Mouse (Mus musculus) skeletal muscle tissue, postnatal 0 days (tissue): ENCODE results near the gene Trappc1. TPM values are rescaled to one million over a fixed set of nuclear protein-coding genes. Genes with fewer than 3 reads are reported as not detected.

ENCODE experiments used
- polyA plus RNA-seq: library from polyadenylated mRNA; unstranded; fragments of >200 nt; fragmentation: Nextera tagmentation; extraction: Ambion mirVana; gene quantifications from 2 replicates; pipeline ENCODE4 v1.2.1, GENCODE M21; 2015

Gene Trappc1
- 88.7 and 98.0 TPM in 2 replicates for polyA plus RNA-seq

DNA sequence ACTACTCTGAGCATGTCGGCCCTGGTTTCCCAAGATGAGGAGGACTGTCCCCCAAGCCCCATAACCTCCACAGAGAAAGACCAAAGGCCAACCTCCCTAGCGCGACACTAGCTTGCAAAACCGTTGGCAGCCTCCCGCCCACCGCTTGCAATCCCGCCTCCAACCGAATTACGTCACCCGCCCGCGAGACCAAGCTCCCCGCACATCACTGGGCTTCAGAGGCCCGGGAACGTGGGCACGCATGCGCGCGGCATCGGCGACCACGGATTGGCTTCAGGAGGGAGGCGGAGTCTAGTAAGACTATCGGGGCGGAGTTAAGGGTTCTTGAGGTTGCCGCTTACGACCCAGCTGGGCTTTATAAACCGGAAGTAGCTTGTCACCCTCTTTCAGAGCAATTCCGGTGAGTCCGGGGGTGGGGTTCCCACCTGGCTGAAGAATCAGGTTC lies at the start of gene Trappc1, which contains the start of gene Cntrob:
Gene Trappc1 (plus strand): TSS at position 314 of the 445 bp plus-strand sequence.
Gene Cntrob (minus strand): TSS at position 109 of the 445 bp plus-strand sequence.

DNA sequence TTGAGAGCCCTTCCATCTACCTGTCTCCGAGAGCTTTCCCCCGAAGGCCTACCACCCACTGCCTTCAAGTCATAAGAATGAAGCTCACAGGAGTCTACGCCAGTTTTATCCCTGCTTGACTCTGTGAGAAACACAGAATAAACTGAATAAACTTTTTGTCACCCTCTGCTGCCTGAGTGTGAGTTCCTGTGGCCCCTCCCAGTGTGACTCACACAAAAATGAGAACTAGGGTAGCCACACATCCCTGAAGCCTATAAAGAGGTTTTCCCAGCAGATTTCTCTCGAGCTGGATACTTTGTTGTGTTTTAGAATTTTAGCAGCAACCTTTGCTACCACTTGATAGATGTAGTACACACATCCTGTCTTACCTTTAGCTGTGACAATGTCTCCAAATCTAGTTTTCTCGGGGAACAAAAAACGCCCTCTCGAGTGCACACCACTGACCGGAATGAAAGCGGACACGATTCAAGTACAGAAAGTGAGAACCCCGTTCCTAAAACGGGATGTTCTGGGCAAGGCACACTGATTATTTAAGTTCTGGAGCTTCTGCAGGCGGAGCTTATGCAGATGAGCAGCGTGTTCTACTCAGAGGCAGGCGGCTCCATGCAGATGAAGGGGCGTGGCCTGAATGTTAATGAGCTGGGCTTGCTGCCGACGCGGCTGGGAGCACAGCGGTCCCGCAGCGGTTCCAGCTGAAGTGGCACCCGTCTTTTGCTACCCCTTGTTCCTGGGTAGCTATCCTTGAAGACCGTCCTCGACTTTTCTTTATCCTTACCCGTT lies 2.0 kb downstream of the Trappc1 start, which contains the start of gene Kcnab3:
Gene Kcnab3 (plus strand): TSS at position 631 of the 780 bp plus-strand sequence.

GRCm38 (mm10) chr11:69340161-69341131 lies 16.7 kb downstream of the Trappc1 start, which contains the start of gene Rnf227:
Rnf227 (plus strand) TSS chr11:69340461.

DNA sequence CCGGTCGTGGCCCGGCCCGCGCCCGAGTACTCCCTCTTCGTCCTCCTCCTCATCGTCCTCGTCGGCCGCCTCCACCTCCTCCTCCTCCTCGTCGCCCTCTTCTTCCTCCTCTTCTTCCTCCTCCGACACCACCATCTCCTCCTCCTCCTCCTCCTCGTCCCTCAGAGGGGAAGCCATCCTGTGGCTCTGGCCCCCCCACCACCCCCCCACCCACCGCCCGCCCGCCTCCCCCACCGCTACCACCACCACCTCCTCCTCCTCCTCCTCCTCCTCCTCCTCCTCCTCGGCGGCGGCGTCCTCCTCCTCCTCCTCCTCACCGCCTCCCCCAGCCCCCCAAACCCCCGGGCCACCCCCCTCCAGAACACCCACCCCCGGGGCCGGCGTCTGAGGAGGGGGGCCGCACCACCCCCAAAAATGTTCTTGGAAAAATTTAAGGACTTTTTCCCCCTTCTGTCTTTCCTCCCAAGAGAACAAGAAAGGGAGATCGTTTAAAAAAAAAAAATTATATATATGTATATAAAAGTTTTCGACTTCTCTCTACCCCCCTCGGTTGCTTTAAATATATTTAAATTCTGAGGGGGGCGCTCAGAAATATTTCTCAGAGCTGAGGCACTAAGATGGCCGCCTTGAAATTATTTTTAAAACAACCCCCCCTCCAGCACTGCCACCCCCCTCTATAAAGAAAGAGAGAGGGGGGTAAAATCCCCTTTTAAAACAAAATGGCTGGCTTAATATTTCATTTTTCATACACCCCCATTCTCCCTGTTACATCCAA lies 45.6 kb downstream of the Trappc1 start, which contains the start of gene Chd3:
Gene Chd3 (minus strand): TSS at position 192 of the 775 bp plus-strand sequence.

Other genes starting within 250 kb of the Trappc1 start
- gene Vamp2, start 235.5 kb upstream of the Trappc1 start, polyA plus RNA-seq: 67.9 and 70.2 TPM in 2 replicates
- gene Per1, start 228.8 kb upstream of the Trappc1 start, polyA plus RNA-seq: 11.1 and 16.8 TPM in 2 replicates
- gene Hes7, start 203.6 kb upstream of the Trappc1 start, polyA plus RNA-seq: 0.26 TPM in 1 of 2 replicates, not detected in the other
- gene 9130213A22Rik, start 201.4 kb upstream of the Trappc1 start, polyA plus RNA-seq: 0.12 and 0.56 TPM in 2 replicates
- 1.1 TPM in 1 of 2 replicates, not detected in the other for gene Aloxe3, start 198.1 kb upstream of the Trappc1 start, polyA plus RNA-seq
- gene Alox12b, start 167.0 kb upstream of the Trappc1 start, polyA plus RNA-seq: 2.2 TPM in 1 of 2 replicates, not detected in the other
- gene Alox8, start 126.1 kb upstream of the Trappc1 start, polyA plus RNA-seq: 0.09 and 0.13 TPM in 2 replicates
- gene Gucy2e, start 86.9 kb upstream of the Trappc1 start, polyA plus RNA-seq: 0.05 and 0.10 TPM in 2 replicates
- gene Cntrob, start 205 bp upstream of the Trappc1 start, polyA plus RNA-seq: 5.5 and 7.0 TPM in 2 replicates
- gene Kcnab3, start 2.3 kb downstream of the Trappc1 start, polyA plus RNA-seq: 0.18 and 0.35 TPM in 2 replicates
- 2.1 and 6.3 TPM in 2 replicates for gene Rnf227, start 16.5 kb downstream of the Trappc1 start, polyA plus RNA-seq
- gene Chd3, start 45.4 kb downstream of the Trappc1 start, polyA plus RNA-seq: 11.1 and 13.0 TPM in 2 replicates
- 111 and 120 TPM in 2 replicates for gene Naa38, start 71.5 kb downstream of the Trappc1 start, polyA plus RNA-seq
- gene Cyb5d1, start 71.7 kb downstream of the Trappc1 start, polyA plus RNA-seq: 12.4 and 14.5 TPM in 2 replicates
- gene Tmem88, start 74.3 kb downstream of the Trappc1 start, polyA plus RNA-seq: 29.1 and 32.8 TPM in 2 replicates
- 19.0 and 19.9 TPM in 2 replicates for gene Kdm6b, start 89.7 kb downstream of the Trappc1 start, polyA plus RNA-seq
- 0.36 and 0.65 TPM in 2 replicates for gene Dnah2, start 225.1 kb downstream of the Trappc1 start, polyA plus RNA-seq
- 0.50 and 0.89 TPM in 2 replicates for gene Efnb3, start 236.2 kb downstream of the Trappc1 start, polyA plus RNA-seq